Mouse (Mus musculus): ENCODE measurements at regions not wholly inside any gene's neighbourhood (a gene's known extent, or its start where the extent isn't known, plus 50 kb on each side); places are given as distances from the start of the nearest gene placed in this dataset.

DNA sequence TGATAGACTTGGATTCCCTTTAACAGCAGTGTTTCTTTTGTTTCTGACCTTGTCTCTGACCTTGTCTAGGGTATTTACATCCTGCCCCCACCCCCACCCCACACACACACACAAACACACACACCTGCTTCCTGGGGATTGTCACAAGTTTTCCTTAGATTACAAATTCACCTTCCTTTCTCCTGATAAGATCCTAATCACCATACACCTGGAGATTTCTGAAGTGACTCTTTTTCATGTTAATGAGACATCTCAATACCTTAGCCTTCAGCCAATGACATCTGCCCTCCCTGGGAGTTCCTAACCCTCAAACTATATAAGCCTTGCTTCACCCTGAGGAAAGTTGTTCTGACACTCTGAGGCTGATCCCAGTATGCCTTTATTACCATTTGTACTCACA lies 495.3 kb downstream of the Pdha2 start:
- TF ChIP-seq MYC (IDR thresholded peaks at IDR 0.05; ENCODE audit: low read depth, low read length) = no peak
- no peak for TF ChIP-seq ELF1 (IDR thresholded peaks at IDR 0.05; ENCODE audit: low read depth, low read length)
- TF ChIP-seq MAX (IDR thresholded peaks at IDR 0.05; ENCODE audit: low read length) = no peak
- TF ChIP-seq CTCF (IDR thresholded peaks at IDR 0.05 in 2 of 3, conservative IDR thresholded peaks at IDR 0.05 in 1 of 3; ENCODE audit: control insufficient read depth in 1 of 3, insufficient read depth in 1 of 3, low read depth in 2 of 3, low read length in 3 of 3, poor library complexity in 1 of 3, severe bottlenecking in 1 of 3) = no peak
- no peak for TF ChIP-seq MXI1 (IDR thresholded peaks at IDR 0.05; ENCODE audit: low read depth, low read length)
- TF ChIP-seq GATA1 (IDR thresholded peaks at IDR 0.05; ENCODE audit: low read depth, low read length) = no peak
- TF ChIP-seq POLR2AphosphoS5 (IDR thresholded peaks at IDR 0.05; ENCODE audit: borderline replicate concordance, low read depth, low read length) = no peak
- no peak for TF ChIP-seq MEF2A (IDR thresholded peaks at IDR 0.05; ENCODE audit: extremely low read depth, insufficient replicate concordance, low read depth, low read length, poor library complexity, severe bottlenecking)

Data from MEL (cell line).